Mouse (Mus musculus): Measurements from ENCODE around the gene Lclat1.

Gene Lclat1

GRCm38 (mm10) chr17:73107158-73108157 is at the start of gene Lclat1:
Gene Lclat1, plus strand, starts transcription at chr17:73107985.
- DNase-seq, result peak; percentile 93

- no peak for DNase-seq
Measured at GRCm38 (mm10) chr17:73058319-73058718, 49.5 kb upstream of the Lclat1 start.

GRCm38 (mm10) chr17:73060224-73060896 is 47.4 kb upstream of the Lclat1 start:
- DNase-seq, result no peak

GRCm38 (mm10) chr17:73060897-73061252 is 46.9 kb upstream of the Lclat1 start:
- DNase-seq, result no peak

GRCm38 (mm10) chr17:73062701-73063100 is 45.1 kb upstream of the Lclat1 start:
- DNase-seq, result no peak

GRCm38 (mm10) chr17:73063299-73063698 is 44.5 kb upstream of the Lclat1 start:
- DNase-seq, result no peak

- DNase-seq, result no peak
Measured at GRCm38 (mm10) chr17:73063781-73064180, 44.0 kb upstream of the Lclat1 start.

GRCm38 (mm10) chr17:73066387-73067169 is 41.2 kb upstream of the Lclat1 start:
- DNase-seq, result no peak

- DNase-seq, result no peak
Measured at GRCm38 (mm10) chr17:73067423-73067822, 40.4 kb upstream of the Lclat1 start.

GRCm38 (mm10) chr17:73068321-73068992 is 39.3 kb upstream of the Lclat1 start:
- DNase-seq, result no peak

GRCm38 (mm10) chr17:73070466-73070865 is 37.3 kb upstream of the Lclat1 start:
- DNase-seq, result no peak

GRCm38 (mm10) chr17:73071725-73072263 is 36.0 kb upstream of the Lclat1 start:
- DNase-seq, result no peak

GRCm38 (mm10) chr17:73072286-73072685 is 35.5 kb upstream of the Lclat1 start:
- DNase-seq, result no peak

GRCm38 (mm10) chr17:73074631-73075030 is 33.2 kb upstream of the Lclat1 start:
- DNase-seq, result no peak

GRCm38 (mm10) chr17:73075238-73075890 is 32.4 kb upstream of the Lclat1 start:
- no peak for DNase-seq

- no peak for DNase-seq
Measured at GRCm38 (mm10) chr17:73077638-73078037, 30.1 kb upstream of the Lclat1 start.

- DNase-seq, result no peak
Measured at GRCm38 (mm10) chr17:73081360-73082133, 26.2 kb upstream of the Lclat1 start.

GRCm38 (mm10) chr17:73082506-73083196 is 25.1 kb upstream of the Lclat1 start:
- no peak for DNase-seq

- no peak for DNase-seq
Measured at GRCm38 (mm10) chr17:73087045-73087910, 20.5 kb upstream of the Lclat1 start.
